Mouse (Mus musculus) urinary bladder, postnatal 36 days (tissue): ENCODE results near the gene Fam53b.

ENCODE experiments used
- DNase-seq, 2 experiments: peaks; one replicate each; pipeline ENCODE4 v3.0.0; 2022; ENCODE audit warnings: low spot score in 2 of 2, mixed read lengths in 1 of 2

Fam53b gene

GRCm38 (mm10) chr7:132712044-132712708 lies 101.5 kb downstream of the Fam53b start:
- DNase-seq = no peak

GRCm38 (mm10) chr7:132711579-132711978 lies 102.1 kb downstream of the Fam53b start:
- DNase-seq = no peak

GRCm38 (mm10) chr7:132705130-132705529 lies 108.6 kb downstream of the Fam53b start:
- no peak for DNase-seq

DNA sequence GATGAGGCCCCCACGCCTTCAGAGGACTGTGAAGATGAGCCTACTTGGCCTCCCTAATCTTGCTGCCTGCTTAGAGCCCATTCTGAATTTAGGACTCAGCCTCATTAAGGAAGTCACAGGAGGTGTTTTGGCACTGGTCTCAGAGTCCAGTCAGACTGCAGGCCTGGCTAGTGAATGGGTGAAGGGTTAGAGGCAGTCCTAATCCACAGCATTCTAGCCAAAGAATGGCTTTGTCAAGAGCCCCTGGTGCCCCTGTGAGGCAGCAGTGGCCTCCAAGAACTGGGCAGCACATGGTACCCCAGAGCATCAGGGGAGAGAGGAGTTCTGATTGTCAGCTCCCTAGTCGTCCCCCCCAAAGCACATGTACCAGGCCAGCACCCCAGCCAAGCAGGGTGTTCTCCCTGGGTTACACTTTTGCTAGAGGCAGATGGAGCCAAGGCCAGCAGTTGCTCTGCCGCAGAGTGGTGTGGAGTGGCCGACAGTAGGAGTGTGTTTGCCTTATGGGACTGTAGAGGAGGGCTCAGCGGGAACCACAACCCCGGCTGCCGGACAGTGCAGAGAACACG lies 109.3 kb downstream of the Fam53b start:
- no peak for DNase-seq

DNA sequence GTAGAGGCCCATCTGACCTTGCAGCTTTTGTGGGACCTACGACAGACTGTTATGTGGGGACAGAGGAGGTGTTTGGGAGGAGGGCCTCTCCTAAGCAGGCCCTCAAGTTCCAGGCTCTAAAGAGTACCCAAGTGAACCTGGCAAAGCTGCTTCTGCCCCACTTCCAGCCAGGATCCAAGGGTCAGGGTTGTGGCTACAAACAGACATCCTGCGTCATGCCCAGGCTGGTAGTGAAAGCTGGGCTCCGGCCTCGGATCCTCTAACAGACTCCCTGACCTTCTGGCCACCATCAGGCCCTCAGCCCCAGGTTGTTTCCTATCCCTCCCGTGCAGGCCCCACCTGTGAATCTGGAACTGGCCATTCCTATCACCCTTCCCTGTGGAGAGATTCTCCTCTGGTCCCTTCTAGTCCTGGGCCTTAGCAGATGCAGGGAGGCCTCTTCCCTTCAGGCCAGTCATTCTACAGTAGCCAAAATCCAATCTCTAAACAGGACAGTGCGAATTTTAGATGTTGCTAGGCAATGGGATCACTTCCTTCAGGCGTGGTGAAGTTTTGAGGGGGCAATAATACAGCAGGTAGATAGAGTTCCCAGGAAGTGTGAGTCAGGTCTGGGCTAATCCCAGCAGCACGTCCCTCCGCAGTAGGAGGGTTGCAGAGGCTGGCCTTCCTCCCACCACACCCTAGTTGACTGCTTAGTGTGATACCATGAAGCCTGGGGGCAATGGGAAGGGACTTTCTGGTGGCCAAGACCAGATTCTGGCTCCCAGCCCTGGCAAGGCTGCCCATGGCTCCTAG lies 110.0 kb downstream of the Fam53b start:
- DNase-seq = no peak

DNA sequence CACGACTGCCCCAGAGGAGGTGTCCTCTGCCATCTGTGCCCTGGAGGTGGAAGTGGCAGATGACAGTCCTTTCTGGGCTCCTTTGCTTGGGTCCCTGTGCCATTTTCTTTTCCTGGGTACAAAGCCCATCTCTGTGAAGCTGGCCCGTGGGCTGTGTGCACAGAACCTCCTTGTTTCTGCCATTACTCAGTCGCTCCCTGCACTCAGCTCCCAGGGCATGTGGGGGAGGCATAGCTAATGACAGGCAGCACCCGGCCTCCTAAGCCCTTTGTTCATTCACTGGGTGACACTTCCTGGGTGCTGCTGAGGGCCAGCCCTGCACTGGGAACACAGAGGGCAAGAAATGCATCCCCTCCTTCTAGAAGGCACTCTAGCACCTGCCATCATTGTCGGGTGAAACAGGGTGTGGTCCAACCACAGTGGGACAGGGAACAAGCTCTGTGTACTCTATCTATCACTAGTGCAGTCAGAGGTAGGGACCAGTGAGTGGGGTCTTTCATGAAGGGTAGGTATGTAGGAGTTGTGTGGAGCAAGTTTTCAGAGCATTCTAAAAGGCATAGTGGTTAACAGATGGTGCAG lies 111.1 kb downstream of the Fam53b start:
- DNase-seq = no peak

GRCm38 (mm10) chr7:132702024-132702423 lies 111.7 kb downstream of the Fam53b start:
- no peak for DNase-seq

GRCm38 (mm10) chr7:132701412-132701811 lies 112.3 kb downstream of the Fam53b start:
- DNase-seq = no peak

DNA sequence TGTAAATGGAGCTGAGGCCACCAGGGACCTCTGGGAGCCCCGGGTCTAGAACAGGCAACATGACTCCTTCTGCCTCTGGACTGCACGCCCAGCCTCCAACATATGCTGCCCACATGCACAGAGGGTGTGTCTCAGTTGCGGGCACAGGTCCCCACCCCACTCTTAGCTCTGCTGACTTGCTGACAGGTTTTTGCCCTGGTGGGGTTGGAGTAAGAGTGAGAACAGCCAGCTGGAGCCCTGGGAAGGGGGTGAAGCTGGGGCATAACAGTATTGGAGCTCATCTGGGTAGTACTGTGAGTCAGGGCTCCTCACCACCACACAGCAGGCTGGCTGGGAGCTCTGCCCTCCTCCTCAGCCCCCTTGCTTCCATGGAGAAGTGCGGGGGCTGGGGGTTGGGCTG lies 113.6 kb downstream of the Fam53b start:
- DNase-seq = no peak

GRCm38 (mm10) chr7:132699639-132700038 lies 114.0 kb downstream of the Fam53b start:
- no peak for DNase-seq

DNA sequence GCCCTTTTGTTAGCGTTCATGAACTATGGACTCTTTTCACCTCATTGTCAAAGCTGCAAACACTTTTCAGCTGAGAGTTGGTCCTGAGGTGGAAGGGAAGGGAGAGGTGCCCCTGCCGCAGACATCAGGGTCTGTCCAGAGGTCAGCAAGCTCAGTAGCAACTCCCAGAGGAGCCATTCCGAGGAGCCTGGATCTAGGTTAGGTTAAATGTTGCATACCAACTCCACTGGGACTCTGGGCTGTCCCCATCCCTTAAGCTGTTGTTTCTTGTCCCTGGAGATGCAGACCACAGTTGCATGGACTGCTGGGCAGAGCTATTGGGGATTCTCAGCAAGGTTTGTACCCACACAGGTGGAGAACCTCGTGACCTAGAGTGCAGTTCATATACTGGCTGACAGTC lies 114.5 kb downstream of the Fam53b start:
- DNase-seq = no peak

- no peak for DNase-seq
Measured at GRCm38 (mm10) chr7:132698737-132699136, 114.9 kb downstream of the Fam53b start.

DNA sequence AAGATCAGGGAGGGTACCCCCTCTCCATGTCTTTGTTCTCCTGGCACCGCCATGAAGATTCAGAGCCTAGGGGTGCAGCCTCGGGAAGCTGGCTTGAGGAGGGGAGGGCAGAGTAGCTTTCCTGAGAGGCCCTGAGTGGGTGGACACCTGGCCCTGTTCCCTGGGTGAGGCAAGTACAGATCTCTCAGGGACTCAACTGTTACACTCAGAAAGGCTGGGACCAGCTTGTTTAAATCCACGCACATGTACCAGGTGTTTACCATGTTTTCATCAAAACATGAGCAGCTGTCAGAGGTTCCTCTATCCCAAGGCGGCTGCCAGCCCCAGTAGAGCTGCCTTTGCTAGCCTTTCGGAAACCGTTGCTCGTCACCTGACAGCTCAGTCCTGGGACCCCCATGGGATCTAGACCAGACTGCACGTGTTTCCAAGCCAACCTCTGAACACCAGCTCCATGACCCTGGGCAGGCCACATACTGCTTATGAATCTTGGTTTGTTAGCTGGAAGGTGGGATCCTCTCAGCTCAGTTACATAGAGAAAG lies 116.4 kb downstream of the Fam53b start:
- DNase-seq = no peak

- no peak for DNase-seq
Measured at GRCm38 (mm10) chr7:132693561-132693960, 120.1 kb downstream of the Fam53b start.

- DNase-seq = no peak
Measured at GRCm38 (mm10) chr7:132692719-132693118, 121.0 kb downstream of the Fam53b start.

- DNase-seq = no peak
Measured at GRCm38 (mm10) chr7:132690716-132691472, 122.8 kb downstream of the Fam53b start.

DNA sequence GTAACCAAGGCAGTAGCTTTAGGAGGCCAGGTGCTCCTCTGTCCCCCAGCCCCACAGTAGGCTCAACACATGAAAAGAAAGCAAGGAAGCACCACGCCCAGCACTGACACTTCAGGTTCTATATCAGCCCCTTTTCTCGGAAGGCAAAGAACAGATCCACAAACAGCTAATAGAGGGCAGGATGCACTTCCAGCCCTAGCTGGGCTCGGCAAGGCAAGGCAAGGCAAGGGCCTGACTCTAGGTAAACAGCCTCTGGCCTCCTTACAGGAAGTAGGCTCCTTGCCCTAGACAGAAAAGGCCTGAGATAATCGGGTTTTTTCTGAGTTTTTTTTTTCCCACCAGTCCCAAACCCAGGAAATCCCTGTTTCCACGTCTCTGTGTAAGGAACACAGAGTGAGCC lies 124.0 kb downstream of the Fam53b start:
- no peak for DNase-seq

DNA sequence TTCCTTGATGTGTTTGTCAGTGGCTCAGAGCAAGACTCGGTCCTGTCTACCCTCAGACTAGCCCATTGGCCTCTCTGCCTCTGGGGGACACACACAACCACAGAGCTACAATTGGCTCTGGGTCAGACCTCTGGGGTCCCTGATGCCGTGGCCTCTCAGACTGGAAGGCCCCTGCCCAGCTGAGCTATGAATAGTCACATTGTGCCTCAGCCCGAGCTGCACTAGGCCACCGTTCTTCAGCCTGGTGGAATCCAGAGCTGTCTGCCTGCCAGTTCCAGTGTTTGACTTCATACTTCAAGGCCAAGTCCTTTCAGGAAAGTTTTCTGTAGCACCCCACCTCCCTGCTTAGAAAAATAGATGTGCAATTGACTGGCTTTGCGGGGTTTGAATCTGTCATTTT lies 125.0 kb downstream of the Fam53b start:
- DNase-seq = no peak

- no peak for DNase-seq
Measured at GRCm38 (mm10) chr7:132687897-132688296, 125.8 kb downstream of the Fam53b start.

- no peak for DNase-seq
Measured at GRCm38 (mm10) chr7:132686515-132686914, 127.2 kb downstream of the Fam53b start.

GRCm38 (mm10) chr7:132683923-132684322 lies 129.8 kb downstream of the Fam53b start:
- DNase-seq = no peak

- DNase-seq = no peak
Measured at GRCm38 (mm10) chr7:132682901-132683300, 130.8 kb downstream of the Fam53b start.
